Mouse (Mus musculus): Measurements from ENCODE around the gene Nol12. TPM values are rescaled to one million over a fixed set of nuclear protein-coding genes. Genes with fewer than 3 reads are reported as not detected.
A peak's percentile ranks its signal among the peaks of the same experiment; 100 is the strongest.

The Nol12 gene
- total and polyA plus RNA-seq, 3 experiments, result 13.7 to 91.1 (median 33.2) TPM

DNA sequence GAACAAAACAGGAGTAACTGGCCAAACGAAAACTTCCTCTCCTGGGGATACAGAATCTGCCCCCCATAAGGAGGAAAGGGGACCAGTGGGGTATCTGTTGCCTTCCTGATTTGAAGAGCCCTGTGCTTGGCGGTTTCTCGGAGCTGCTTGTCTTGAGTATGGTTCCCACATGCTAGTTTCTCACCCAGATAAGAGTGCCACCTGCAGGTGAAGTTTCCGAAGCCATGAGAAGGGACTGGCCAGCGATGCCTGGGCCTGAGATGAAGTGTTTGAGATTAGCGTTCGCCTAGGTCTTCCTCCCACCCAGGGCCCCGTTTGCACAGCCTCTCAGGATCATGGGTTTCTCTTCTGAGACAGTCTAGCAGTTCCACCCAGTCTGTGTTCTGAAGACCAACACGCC, 22.7 kb upstream of the Nol12 start:
- in situ Hi-C loops (cut with MboI; ENCODE audit: low pct_ligation_motif_present, low pct_unique_long_range_greater_than_20kb, low sequenced_read_pairs), result loop anchor here (25.0 kb wide), 1 partner anchor 425 kb away; the partner anchor contains the start of genes Maff and Pla2g6

DNA sequence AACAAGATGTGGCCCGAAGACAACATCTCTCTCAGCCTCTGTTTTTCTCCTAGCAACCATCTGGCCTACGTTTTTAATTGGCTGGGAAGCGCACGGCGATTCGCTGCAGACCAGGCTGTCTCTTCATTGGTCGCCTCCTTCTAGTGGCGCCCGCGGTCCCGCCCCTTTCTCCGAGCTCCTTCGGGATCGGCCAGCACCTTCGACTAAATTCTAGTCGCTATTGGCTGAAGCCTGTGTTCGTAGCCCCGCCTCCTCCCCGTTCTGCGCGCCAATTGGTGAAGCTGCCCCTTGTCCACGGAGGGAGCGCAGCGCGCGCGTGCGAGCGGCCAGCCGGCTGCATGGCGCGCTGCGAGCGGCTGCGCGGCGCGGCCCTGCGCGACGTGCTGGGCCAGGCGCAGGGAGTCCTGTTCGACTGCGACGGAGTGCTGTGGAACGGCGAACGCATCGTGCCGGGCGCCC, 21.1 kb upstream of the Nol12 start, which contains the start of gene Pdxp:
Pdxp (plus strand) TSS at position 288 of the 459 bp plus-strand sequence.
- H3K27ac ChIP-seq (ENCODE audit: insufficient read depth, low read depth), result no peak within 1 kb of the TSS

More for the DNA sequence above, 22.7 kb upstream of the Nol12 start:
- Histone ChIP-seq H3K27me3 (replicated peaks) (no peaks in the 10 kb centered on the region), H3K79me2 (replicated peaks; ENCODE audit: control insufficient read depth, extremely low read depth, insufficient read depth, poor library complexity, severe bottlenecking) (no peaks in the 10 kb centered on the region), H3K27ac (ENCODE audit: insufficient read depth, low read depth) (no peak overlapping the region), H3K4me2 (ENCODE audit: insufficient read depth, low read depth, poor library complexity, severe bottlenecking) (no peak overlapping the region), H3K36me3 (replicated peaks in 1 of 2; ENCODE audit: control insufficient read depth in 1 of 2, insufficient read depth in 1 of 2, low read length in 1 of 2) (peaks cover 53 to 94% of the 10 kb centered on the region in 2 experiments), H3K9ac (ENCODE audit: insufficient read depth, low read depth) (no peak overlapping the region), H3K9me3 (replicated peaks; ENCODE audit: low read length) (peaks cover 8% of the 10 kb centered on the region), H3K4me3 (replicated peaks in 1 of 3; ENCODE audit: low read depth in 2 of 3, low read length in 2 of 3, poor library complexity in 1 of 3) (no peak overlapping the region), H3K4me1 (ENCODE audit: control insufficient read depth in 1 of 2, insufficient read depth in 2 of 2) (peaks cover 7 to 13% of the 10 kb centered on the region in 2 experiments; a peak in 3 of 4 replicates)
- dilution Hi-C loops (cut with MboI; ENCODE audit: extremely low pct_ligation_motif_present, extremely low pct_unique_long_range_greater_than_20kb, low sequenced_read_pairs), result no loop called here
- DNase-seq (ENCODE audit: extremely low read depth), result no peak
- peak; percentile 44 for TF ChIP-seq RAD21 (IDR thresholded peaks at IDR 0.05; ENCODE audit: low read depth, low read length)
- TF ChIP-seq SMC3 (IDR thresholded peaks at IDR 0.05; ENCODE audit: low read depth, low read length), result peak; percentile 49
- TF ChIP-seq CTCF (conservative IDR thresholded peaks at IDR 0.05 in 1 of 2, IDR thresholded peaks at IDR 0.05 in 1 of 2; ENCODE audit: low read depth in 2 of 2, low read length in 2 of 2), result peak in 1 of 2 experiments; percentile 67; a peak in 2 of 4 replicates
- TF ChIP-seq MEF2A (IDR thresholded peaks at IDR 0.05; ENCODE audit: borderline replicate concordance, low read depth, low read length), result no peak

More for the DNA sequence above, 21.1 kb upstream of the Nol12 start, which contains the start of gene Pdxp:
- Histone ChIP-seq H3K36me3 (replicated peaks in 1 of 2; ENCODE audit: control insufficient read depth in 1 of 2, insufficient read depth in 1 of 2, low read length in 1 of 2) (peaks cover 41 to 89% of the 10 kb centered on the region in 2 experiments), H3K4me2 (ENCODE audit: insufficient read depth, low read depth, poor library complexity, severe bottlenecking) (peak within 1 kb of the TSS; percentile 67), H3K27me3 (replicated peaks) (no peaks in the 10 kb centered on the region), H3K9ac (ENCODE audit: insufficient read depth, low read depth) (peak within 1 kb of the TSS; percentile 11; the same call in 1 of the 2 replicates), H3K4me1 (ENCODE audit: control insufficient read depth in 1 of 2, insufficient read depth in 2 of 2) (peaks cover 7 to 13% of the 10 kb centered on the region in 2 experiments; a peak in 3 of 4 replicates), H3K9me3 (replicated peaks; ENCODE audit: low read length) (peaks cover 8% of the 10 kb centered on the region), H3K79me2 (replicated peaks; ENCODE audit: control insufficient read depth, extremely low read depth, insufficient read depth, poor library complexity, severe bottlenecking) (no peaks in the 10 kb centered on the region), H3K4me3 (replicated peaks in 1 of 3; ENCODE audit: low read depth in 2 of 3, low read length in 2 of 3, poor library complexity in 1 of 3) (peak within 1 kb of the TSS; percentile 3 to 75 (median 41))
- in situ Hi-C loops (cut with MboI; ENCODE audit: low pct_ligation_motif_present, low pct_unique_long_range_greater_than_20kb, low sequenced_read_pairs), result loop anchor here (25.0 kb wide), 1 partner anchor 424 kb away; the partner anchor contains the start of genes Maff and Pla2g6
- dilution Hi-C loops (cut with MboI; ENCODE audit: extremely low pct_ligation_motif_present, extremely low pct_unique_long_range_greater_than_20kb, low sequenced_read_pairs), result no loop called here
- peak; percentile 65 for DNase-seq (ENCODE audit: extremely low read depth)
- TF ChIP-seq MXI1 (IDR thresholded peaks at IDR 0.05; ENCODE audit: low read depth, low read length), result no peak
- TF ChIP-seq CHD1 (IDR thresholded peaks at IDR 0.05; ENCODE audit: low read depth, low read length), result no peak
- TF ChIP-seq POLR2A (IDR thresholded peaks at IDR 0.05; ENCODE audit: low read depth, low read length), result peak; percentile 64; the same call in 1 of the 2 replicates
- no peak for TF ChIP-seq PAX5 (IDR thresholded peaks at IDR 0.05; ENCODE audit: low read length)
- no peak for TF ChIP-seq ZC3H11A (IDR thresholded peaks at IDR 0.05; ENCODE audit: low read depth, low read length)
- no peak for TF ChIP-seq SIN3A (IDR thresholded peaks at IDR 0.05; ENCODE audit: low read length)
- no peak for TF ChIP-seq USF1 (IDR thresholded peaks at IDR 0.05; ENCODE audit: low read depth, low read length)
- TF ChIP-seq MAZ (IDR thresholded peaks at IDR 0.05; ENCODE audit: low read depth, low read length), result no peak
- no peak for TF ChIP-seq RAD21 (IDR thresholded peaks at IDR 0.05; ENCODE audit: low read depth, low read length)
- no peak for TF ChIP-seq ZNF384 (IDR thresholded peaks at IDR 0.05; ENCODE audit: low read depth, low read length)
- TF ChIP-seq CHD2 (IDR thresholded peaks at IDR 0.05; ENCODE audit: low read length), result peak; percentile 83
- TF ChIP-seq EP300 (IDR thresholded peaks at IDR 0.05; ENCODE audit: low read length), result no peak
- no peak for TF ChIP-seq ELF1 (IDR thresholded peaks at IDR 0.05; ENCODE audit: low read depth, low read length)
- TF ChIP-seq BHLHE40 (IDR thresholded peaks at IDR 0.05; ENCODE audit: low read depth, low read length), result no peak
- no peak for TF ChIP-seq NELFE (IDR thresholded peaks at IDR 0.05; ENCODE audit: low read depth, low read length)
- TF ChIP-seq POLR2AphosphoS2 (IDR thresholded peaks at IDR 0.05; ENCODE audit: low read depth, low read length), result no peak
- no peak for TF ChIP-seq TBP (conservative IDR thresholded peaks at IDR 0.05; ENCODE audit: low read depth, low read length)
- TF ChIP-seq USF2 (conservative IDR thresholded peaks at IDR 0.05; ENCODE audit: low read depth, low read length), result no peak
- TF ChIP-seq CTCF (conservative IDR thresholded peaks at IDR 0.05 in 1 of 2, IDR thresholded peaks at IDR 0.05 in 1 of 2; ENCODE audit: low read depth in 2 of 2, low read length in 2 of 2), result no peak
- TF ChIP-seq TCF12 (IDR thresholded peaks at IDR 0.05; ENCODE audit: low read depth, low read length), result 0 out of 2 replicates have a peak, but pooled peaks have one; percentile 9
- no peak for TF ChIP-seq NRF1 (IDR thresholded peaks at IDR 0.05; ENCODE audit: low read depth, low read length)
